Mouse (Mus musculus): ENCODE measurements around the gene Elac2. TPM values are rescaled to one million over a fixed set of nuclear protein-coding genes. Genes with fewer than 3 reads are reported as not detected.

Gene Elac2
- total RNA-seq, 1 experiment from 2014 or later = 42.6 TPM

DNA sequence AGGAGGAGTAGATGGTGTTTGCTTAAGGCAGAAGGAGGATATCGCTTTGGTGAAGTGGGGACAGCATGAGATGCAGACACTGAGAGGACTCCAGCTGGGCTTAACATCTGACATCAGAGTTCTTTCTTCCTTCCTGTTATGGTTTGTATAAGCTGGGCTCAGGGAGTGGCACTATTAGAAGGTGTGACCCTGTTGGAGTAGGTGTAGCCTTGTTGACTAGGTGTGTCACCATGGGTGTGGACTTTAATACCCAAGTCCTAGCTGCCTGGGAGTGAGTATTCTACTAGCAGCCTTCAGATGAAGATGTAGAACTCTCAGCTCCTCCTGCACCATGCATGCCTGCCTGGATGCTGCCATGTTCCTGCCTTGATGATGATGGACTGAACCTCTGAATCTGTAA lies 37.9 kb downstream of the Elac2 start:
- no peak for ATAC-seq (replicated peaks; ENCODE audit: low read depth, poor library complexity, severe bottlenecking)

DNA sequence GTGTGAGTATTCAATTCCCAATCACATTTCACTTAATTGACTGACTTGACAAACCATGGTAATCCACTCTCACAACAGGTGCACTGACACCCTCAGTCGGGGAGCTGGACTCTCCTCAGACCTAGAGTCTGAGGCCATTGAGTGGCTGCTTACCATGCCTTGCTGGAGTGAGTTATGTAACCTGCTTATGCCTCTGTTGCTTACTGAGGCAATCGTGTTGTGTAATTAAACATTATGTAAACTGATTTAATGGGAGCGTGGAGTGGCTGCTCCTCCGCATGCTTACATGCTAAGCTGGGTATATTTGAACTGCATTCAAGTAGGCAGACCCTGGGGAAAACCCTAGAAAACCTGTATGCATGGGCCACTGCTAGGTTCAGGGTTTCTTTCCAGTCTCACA lies 41.9 kb downstream of the Elac2 start:
- no peak for ATAC-seq (replicated peaks; ENCODE audit: low read depth, poor library complexity, severe bottlenecking)

DNA sequence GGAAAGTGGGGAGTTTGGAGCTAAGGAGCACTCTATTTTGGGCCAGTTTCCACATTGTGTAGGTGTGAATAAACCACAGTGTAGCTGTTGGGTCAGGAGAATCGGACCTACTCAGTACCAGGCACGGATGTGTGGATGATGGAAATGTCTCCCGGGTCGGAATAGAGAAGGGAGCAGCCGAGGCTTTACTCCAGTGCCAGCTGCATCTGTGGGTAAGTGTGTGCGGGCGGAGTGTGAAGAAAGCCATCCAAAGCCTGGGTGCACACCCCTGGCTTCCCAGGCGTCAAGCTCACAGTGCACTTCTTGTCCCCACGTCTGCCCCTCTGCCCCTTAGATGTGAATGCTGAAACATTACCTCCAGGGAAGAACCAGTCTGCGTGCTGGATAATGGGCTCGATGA lies 43.9 kb downstream of the Elac2 start:
- ATAC-seq (replicated peaks; ENCODE audit: low read depth, poor library complexity, severe bottlenecking) = no peak

DNA sequence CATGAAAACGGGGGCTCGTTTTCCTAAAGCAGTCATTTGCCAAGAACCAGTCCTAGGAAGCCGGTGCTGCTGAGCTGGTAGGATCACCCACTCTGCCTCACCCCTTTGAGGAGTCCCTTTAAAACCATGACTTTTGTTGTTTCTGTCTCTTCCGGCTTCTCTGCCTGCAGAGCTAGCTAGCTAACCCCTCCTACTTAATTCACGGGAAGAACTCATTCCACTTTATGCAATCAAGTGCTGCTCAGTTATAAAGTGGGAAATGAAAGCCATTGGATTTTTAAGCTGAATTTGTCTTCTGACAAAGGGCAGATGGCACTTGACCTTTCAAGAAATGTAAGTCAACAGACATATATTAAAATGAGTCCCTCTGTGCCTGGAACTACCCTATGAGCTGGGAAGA lies 49.2 kb downstream of the Elac2 start:
- no peak for ATAC-seq (replicated peaks; ENCODE audit: low read depth, poor library complexity, severe bottlenecking)

GRCm38 (mm10) chr11:65030201-65030600 lies 51.4 kb downstream of the Elac2 start:
- no peak for ATAC-seq (replicated peaks; ENCODE audit: low read depth, poor library complexity, severe bottlenecking)

DNA sequence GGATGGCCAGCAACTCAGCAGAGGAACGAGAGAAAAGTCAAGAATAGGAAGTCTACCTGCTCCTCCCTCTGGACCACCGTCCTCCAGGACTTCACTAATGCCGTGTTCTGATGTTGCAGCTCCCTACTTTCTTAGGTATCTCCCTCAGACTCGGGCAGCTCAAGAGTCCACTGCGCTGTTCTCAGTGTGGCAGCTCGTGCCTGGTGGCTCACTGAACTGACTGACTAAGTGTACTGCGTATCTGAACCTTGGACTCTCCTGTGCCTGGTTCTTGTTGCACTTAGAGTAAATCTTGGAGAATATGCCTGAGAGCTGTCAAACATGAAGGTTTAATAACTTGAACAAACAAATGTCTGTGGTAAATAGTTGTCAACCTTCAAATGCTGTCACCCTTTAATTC lies 53.4 kb downstream of the Elac2 start:
- no peak for ATAC-seq (replicated peaks; ENCODE audit: low read depth, poor library complexity, severe bottlenecking)

GRCm38 (mm10) chr11:65038996-65039395 lies 60.2 kb downstream of the Elac2 start:
- ATAC-seq (replicated peaks; ENCODE audit: low read depth, poor library complexity, severe bottlenecking) = no peak

DNA sequence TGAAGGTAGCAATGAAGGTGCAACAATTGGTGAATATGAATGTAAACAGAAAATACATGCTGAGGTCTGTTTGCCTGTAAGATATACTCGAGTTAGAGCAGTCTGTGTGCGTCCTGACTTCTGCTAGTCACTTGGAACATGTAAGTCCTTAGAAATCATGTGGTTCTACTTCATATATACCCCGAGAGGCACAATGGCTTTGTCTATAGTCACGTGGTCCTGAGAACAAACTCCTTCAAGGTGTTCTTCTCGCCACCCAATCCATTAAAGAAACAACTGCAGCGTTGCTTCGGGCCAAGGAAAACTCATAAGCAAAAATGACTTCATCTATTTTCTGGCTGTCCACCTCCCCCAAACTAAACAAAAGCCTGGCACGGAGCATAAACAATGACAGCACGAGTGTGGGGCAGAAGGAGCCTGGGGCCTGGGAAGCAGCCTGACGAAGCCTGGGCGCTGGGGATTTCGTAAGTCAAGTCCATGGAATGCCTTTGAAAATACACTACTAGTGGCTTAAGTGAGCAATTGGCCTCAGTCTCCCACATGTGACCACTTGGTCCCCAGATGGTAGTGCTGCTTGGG lies 60.8 kb downstream of the Elac2 start:
- ATAC-seq (replicated peaks; ENCODE audit: low read depth, poor library complexity, severe bottlenecking) = no peak

DNA sequence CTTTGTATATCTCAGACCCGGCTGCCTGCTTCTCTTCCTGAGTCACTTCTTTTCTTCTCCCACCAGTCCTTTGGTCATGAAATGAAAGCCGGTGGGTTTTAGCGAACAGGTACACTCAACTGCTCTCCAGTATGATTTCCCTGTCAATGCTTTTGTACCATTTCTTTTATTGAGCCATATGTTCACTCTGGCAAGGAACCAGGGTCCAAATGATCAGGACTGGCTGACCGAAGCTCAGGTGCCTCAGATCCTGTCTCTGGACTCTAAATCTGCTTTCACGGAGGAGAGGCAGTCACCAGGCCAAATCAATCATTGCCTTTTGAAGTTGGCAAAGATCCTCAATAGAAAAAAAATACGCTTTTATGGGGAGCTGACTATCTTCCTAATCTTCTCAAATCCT lies 61.7 kb downstream of the Elac2 start:
- no peak for ATAC-seq (replicated peaks; ENCODE audit: low read depth, poor library complexity, severe bottlenecking)

DNA sequence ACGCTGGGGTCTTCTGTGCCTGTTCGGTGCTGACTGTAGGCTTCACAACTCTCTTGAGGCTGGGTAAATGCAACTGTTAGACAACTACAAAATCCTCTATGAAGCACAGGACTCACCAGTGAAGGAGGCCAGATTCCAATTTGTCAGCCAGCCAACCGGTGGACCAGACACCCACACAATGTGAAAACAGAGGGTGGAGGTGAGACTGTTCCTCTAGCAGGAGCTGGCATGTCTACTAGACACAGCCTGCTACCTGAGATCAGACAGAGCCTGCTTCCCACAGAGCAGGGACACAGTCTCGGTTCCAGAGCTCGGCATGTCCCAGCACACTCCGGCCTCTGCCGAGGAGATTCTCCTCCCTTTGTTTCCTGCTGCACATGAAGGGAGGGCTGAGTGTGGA lies 70.3 kb downstream of the Elac2 start:
- no peak for ATAC-seq (replicated peaks; ENCODE audit: low read depth, poor library complexity, severe bottlenecking)

- no peak for ATAC-seq (replicated peaks; ENCODE audit: low read depth, poor library complexity, severe bottlenecking)
Observed at GRCm38 (mm10) chr11:65050819-65051218, 72.0 kb downstream of the Elac2 start.

Other genes starting within 250 kb of the Elac2 start
- not detected in 2 replicates for gene 1700086D15Rik, start 180.9 kb downstream of the Elac2 start, total RNA-seq (2017)
- gene Arhgap44, start 183.9 kb downstream of the Elac2 start, total RNA-seq (2017) = not detected in 2 replicates